Mouse (Mus musculus) regulatory T cell (primary cell): ENCODE measurements around the gene Gm13278.
"Not testable (repeated sequence)": the region's sequence is repeated elsewhere in the genome, so short reads cannot be mapped to it uniquely, and the experiment has no call there.

ENCODE experiments used
- in situ Hi-C: fragments of 300-600 bp; cut with MboI, MseI; formaldehyde crosslinking; loops from one replicate; pipeline ENCODE4 v1.15.1; 2025; ENCODE audit warnings: high pct_unique_total_duplicates

The Gm13278 gene

GRCm38 (mm10) chr4:88791250-88791649, at the start of gene Gm13278:
Gene Gm13278 (plus strand): TSS chr4:88791550.
- in situ Hi-C loops, result not testable (repeated sequence)

- in situ Hi-C loops, result loop anchor here (5.0 kb wide), 1 partner anchor 39 kb away; the partner anchor contains the start of gene Ifnz
These were observed 48.5 kb upstream of the Gm13278 start for GRCm38 (mm10) chr4:88742771-88743371.

GRCm38 (mm10) chr4:88744207-88744606, 47.1 kb upstream of the Gm13278 start:
- in situ Hi-C loops, result loop anchor here (5.0 kb wide), 1 partner anchor 38 kb away; the partner anchor contains the start of gene Ifnz

GRCm38 (mm10) chr4:88749926-88750325, 41.4 kb upstream of the Gm13278 start:
- in situ Hi-C loops, result no loop called here

GRCm38 (mm10) chr4:88754818-88755340, 36.5 kb upstream of the Gm13278 start, which contains the start of gene Gm13271:
Gene Gm13271 (plus strand): TSS chr4:88754868.
- in situ Hi-C loops, result not testable (repeated sequence)

GRCm38 (mm10) chr4:88756581-88757513, 34.5 kb upstream of the Gm13278 start:
- in situ Hi-C loops, result not testable (repeated sequence)

- in situ Hi-C loops, result not testable (repeated sequence)
These were observed 33.7 kb upstream of the Gm13278 start for GRCm38 (mm10) chr4:88757628-88758031.

GRCm38 (mm10) chr4:88758751-88759150, 32.6 kb upstream of the Gm13278 start:
- in situ Hi-C loops, result not testable (repeated sequence)

- in situ Hi-C loops, result not testable (repeated sequence)
These were observed 31.6 kb upstream of the Gm13278 start, which contains the start of gene Gm13283 for GRCm38 (mm10) chr4:88759610-88760268. Gene Gm13283 (plus strand): TSS chr4:88760119.

GRCm38 (mm10) chr4:88760431-88760830, 30.9 kb upstream of the Gm13278 start:
- in situ Hi-C loops, result not testable (repeated sequence)

- in situ Hi-C loops, result not testable (repeated sequence)
These were observed 29.6 kb upstream of the Gm13278 start for GRCm38 (mm10) chr4:88761776-88762175.

GRCm38 (mm10) chr4:88762341-88762740, 29.0 kb upstream of the Gm13278 start:
- in situ Hi-C loops, result not testable (repeated sequence)

- in situ Hi-C loops, result not testable (repeated sequence)
These were observed 27.8 kb upstream of the Gm13278 start for GRCm38 (mm10) chr4:88763384-88764018.

- in situ Hi-C loops, result not testable (repeated sequence)
These were observed 17.8 kb upstream of the Gm13278 start, which contains the start of gene Gm13290 for GRCm38 (mm10) chr4:88773534-88773933. Gene Gm13290 (plus strand): TSS chr4:88773834.

- in situ Hi-C loops, result not testable (repeated sequence)
These were observed 14.7 kb upstream of the Gm13278 start, which contains the start of gene Gm13289 for GRCm38 (mm10) chr4:88776622-88777021. Gene Gm13289 (plus strand): TSS chr4:88776922.

- in situ Hi-C loops, result not testable (repeated sequence)
These were observed 11.8 kb upstream of the Gm13278 start, which contains the start of gene Gm13272 for GRCm38 (mm10) chr4:88779550-88779949. Gene Gm13272 (plus strand): TSS chr4:88779850.

GRCm38 (mm10) chr4:88780320-88780719, 11.0 kb upstream of the Gm13278 start:
- in situ Hi-C loops, result loop anchor here (5.0 kb wide), 1 partner anchor 38 kb away; no protein-coding TSS in a partner anchor

GRCm38 (mm10) chr4:88781831-88782230, 9.5 kb upstream of the Gm13278 start, which contains the start of gene Ifnz:
Gene Ifnz (plus strand): TSS chr4:88782131.
- in situ Hi-C loops, result loop anchor here (5.0 kb wide), 1 partner anchor 40 kb away; no protein-coding TSS in a partner anchor

- in situ Hi-C loops, result loop anchor here (5.0 kb wide), 1 partner anchor 40 kb away; no protein-coding TSS in a partner anchor
These were observed 9.0 kb upstream of the Gm13278 start for GRCm38 (mm10) chr4:88782335-88782734.

GRCm38 (mm10) chr4:88785409-88785808, 5.9 kb upstream of the Gm13278 start, which contains the start of gene Gm13276:
Gene Gm13276 (plus strand): TSS chr4:88785709.
- in situ Hi-C loops, result not testable (repeated sequence)
